Mouse (Mus musculus): ENCODE data around the gene 4933427I04Rik. TPM values are rescaled to one million over a fixed set of nuclear protein-coding genes. Genes with fewer than 3 reads are reported as not detected.

Gene 4933427I04Rik
- polyA plus RNA-seq (2014; fragmentation: Nextera tagmentation; extraction: Ambion mirVana): 0.10 TPM in 1 of 2 replicates, not detected in the other

- H3K4me3 ChIP-seq (ENCODE audit: low read depth, low read length): no peak within 1 kb of the TSS
- ATAC-seq (no peak), DNase-seq (ENCODE audit: low spot score) (no peak)
- H3K9ac ChIP-seq (ENCODE audit: low read length): no peak within 1 kb of the TSS
- H3K9me3 ChIP-seq (replicated peaks; ENCODE audit: control insufficient read depth, low read length): no peaks in the 10 kb centered on the region
- no peak within 1 kb of the TSS for H3K27ac ChIP-seq (ENCODE audit: low read depth, low read length)
- 76% methylated on average over 3 of the region's 3 CpGs for WGBS
- no peaks in the 10 kb centered on the region for H3K27me3 ChIP-seq (replicated peaks; ENCODE audit: control insufficient read depth, insufficient read depth, low read length)
- H3K4me2 ChIP-seq (ENCODE audit: low read length): no peak within 1 kb of the TSS
- no peaks in the 10 kb centered on the region for H3K4me1 ChIP-seq (ENCODE audit: control insufficient read depth, insufficient read depth, low read length)
- H3K36me3 ChIP-seq (ENCODE audit: control insufficient read depth, insufficient read depth, low read length): no peaks in the 10 kb centered on the region
Observed at GRCm38 (mm10) chr4:123859379-123859778, at the start of gene 4933427I04Rik. TSS of gene 4933427I04Rik (plus strand) at chr4:123859679.

DNA sequence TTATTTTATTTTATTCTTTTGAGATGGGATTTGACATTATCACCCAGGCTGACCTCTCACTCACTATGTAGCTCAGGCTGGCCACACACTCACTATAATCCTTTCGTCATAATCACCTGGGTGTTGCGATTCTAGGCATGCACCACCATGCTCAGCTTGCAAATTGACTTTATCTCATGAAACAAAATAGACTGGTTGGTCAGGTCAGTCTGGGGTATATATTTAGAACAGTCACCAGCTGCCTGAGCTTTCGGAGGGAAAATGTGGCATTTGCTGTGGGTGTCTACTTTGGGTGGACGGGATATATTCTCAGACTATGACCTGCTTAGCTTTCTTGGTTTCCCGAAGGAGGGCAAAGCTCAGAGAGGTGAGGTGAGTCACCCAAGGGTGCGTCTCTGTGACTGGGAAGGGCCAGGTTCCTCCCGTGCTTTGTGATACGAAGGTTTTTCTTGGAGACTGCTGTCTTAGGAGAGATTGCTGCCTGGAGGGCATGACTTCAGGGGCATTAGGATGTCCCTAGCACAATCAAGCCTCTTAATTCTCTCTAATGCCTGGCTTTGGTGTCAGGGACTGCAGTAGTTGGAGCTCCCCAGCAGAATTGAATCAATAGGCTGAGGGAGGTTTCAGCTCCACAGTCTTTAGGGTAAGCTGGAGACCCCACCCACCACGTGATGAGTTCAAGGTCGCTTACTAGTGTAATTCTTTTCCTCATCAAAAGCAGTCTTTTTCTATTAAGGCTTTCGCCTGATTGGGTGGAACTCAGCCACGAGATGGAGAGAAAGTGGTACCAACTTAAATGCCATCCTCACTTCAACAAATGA, 48.8 kb upstream of the 4933427I04Rik start:
- DNase-seq (ENCODE audit: low spot score) (no peak), ATAC-seq (no peak)
- Histone ChIP-seq H3K4me2 (ENCODE audit: low read length) (no peak overlapping the region), H3K4me1 (ENCODE audit: control insufficient read depth, insufficient read depth, low read length) (no peaks in the 10 kb centered on the region; the same call in 1 of the 2 replicates), H3K36me3 (ENCODE audit: control insufficient read depth, insufficient read depth, low read length) (no peaks in the 10 kb centered on the region), H3K27ac (ENCODE audit: low read depth, low read length) (no peak overlapping the region), H3K9me3 (replicated peaks; ENCODE audit: control insufficient read depth, low read length) (no peaks in the 10 kb centered on the region), H3K27me3 (replicated peaks; ENCODE audit: control insufficient read depth, insufficient read depth, low read length) (no peaks in the 10 kb centered on the region), H3K4me3 (ENCODE audit: low read depth, low read length) (no peak overlapping the region), H3K9ac (ENCODE audit: low read length) (no peak overlapping the region)
- 88% methylated on average over 12 of the region's 12 CpGs for WGBS

GRCm38 (mm10) chr4:123812525-123812924, 47.0 kb upstream of the 4933427I04Rik start:
- H3K9me3 ChIP-seq (replicated peaks; ENCODE audit: control insufficient read depth, low read length): no peaks in the 10 kb centered on the region
- H3K9ac ChIP-seq (ENCODE audit: low read length): no peak overlapping the region
- ATAC-seq (no peak), DNase-seq (ENCODE audit: low spot score) (no peak)
- no peaks in the 10 kb centered on the region for H3K27me3 ChIP-seq (replicated peaks; ENCODE audit: control insufficient read depth, insufficient read depth, low read length)
- no peaks in the 10 kb centered on the region; the same call in 1 of the 2 replicates for H3K4me1 ChIP-seq (ENCODE audit: control insufficient read depth, insufficient read depth, low read length)
- H3K4me3 ChIP-seq (ENCODE audit: low read depth, low read length): no peak overlapping the region
- H3K4me2 ChIP-seq (ENCODE audit: low read length): no peak overlapping the region
- H3K36me3 ChIP-seq (ENCODE audit: control insufficient read depth, insufficient read depth, low read length): no peaks in the 10 kb centered on the region
- WGBS: 77% methylated on average over 3 of the region's 3 CpGs
- H3K27ac ChIP-seq (ENCODE audit: low read depth, low read length): no peak overlapping the region

DNA sequence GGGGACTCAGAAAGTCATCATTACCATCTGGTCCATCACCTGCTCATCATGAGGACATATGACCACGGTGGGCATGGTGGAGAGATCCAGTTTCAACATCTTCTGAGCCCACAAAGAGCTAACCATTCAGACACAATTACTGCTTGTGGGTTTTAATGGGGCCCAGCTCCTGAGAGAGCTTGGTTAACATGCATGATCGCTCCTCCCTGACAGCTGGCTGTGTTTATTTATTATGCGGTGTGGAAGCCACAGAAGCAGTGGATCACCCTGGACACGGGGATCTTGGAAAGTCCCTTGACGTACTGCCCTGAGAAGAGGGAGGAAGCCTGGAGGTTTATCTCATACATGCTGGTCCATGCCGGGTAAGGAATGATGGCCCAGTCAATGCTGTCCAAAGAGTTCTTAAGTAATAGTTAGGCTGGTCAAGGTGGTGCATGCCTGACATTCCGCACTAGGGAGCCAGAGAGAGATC, 45.4 kb upstream of the 4933427I04Rik start:
- Histone ChIP-seq H3K36me3 (ENCODE audit: control insufficient read depth, insufficient read depth, low read length) (no peaks in the 10 kb centered on the region), H3K4me3 (ENCODE audit: low read depth, low read length) (no peak overlapping the region), H3K27ac (ENCODE audit: low read depth, low read length) (no peak overlapping the region), H3K27me3 (replicated peaks; ENCODE audit: control insufficient read depth, insufficient read depth, low read length) (no peaks in the 10 kb centered on the region), H3K9ac (ENCODE audit: low read length) (no peak overlapping the region), H3K4me1 (ENCODE audit: control insufficient read depth, insufficient read depth, low read length) (no peaks in the 10 kb centered on the region; the same call in 1 of the 2 replicates), H3K4me2 (ENCODE audit: low read length) (no peak overlapping the region), H3K9me3 (replicated peaks; ENCODE audit: control insufficient read depth, low read length) (no peaks in the 10 kb centered on the region)
- 58% methylated on average over 7 of the region's 7 CpGs for WGBS
- no peak for DNase-seq (ENCODE audit: low spot score)
- no peak for ATAC-seq

GRCm38 (mm10) chr4:123819093-123819610, 40.3 kb upstream of the 4933427I04Rik start:
- no peaks in the 10 kb centered on the region for H3K27me3 ChIP-seq (replicated peaks; ENCODE audit: control insufficient read depth, insufficient read depth, low read length)
- no peak for ATAC-seq
- H3K4me3 ChIP-seq (ENCODE audit: low read depth, low read length): no peak overlapping the region
- no peak overlapping the region for H3K9ac ChIP-seq (ENCODE audit: low read length)
- H3K9me3 ChIP-seq (replicated peaks; ENCODE audit: control insufficient read depth, low read length): no peaks in the 10 kb centered on the region
- H3K4me2 ChIP-seq (ENCODE audit: low read length): no peak overlapping the region
- no peaks in the 10 kb centered on the region for H3K36me3 ChIP-seq (ENCODE audit: control insufficient read depth, insufficient read depth, low read length)
- no peak overlapping the region for H3K27ac ChIP-seq (ENCODE audit: low read depth, low read length)
- H3K4me1 ChIP-seq (ENCODE audit: control insufficient read depth, insufficient read depth, low read length): no peaks in the 10 kb centered on the region; the same call in 1 of the 2 replicates
- peak; percentile 49 for DNase-seq (ENCODE audit: low spot score)
- WGBS: 33% methylated on average over 4 of the region's 4 CpGs

GRCm38 (mm10) chr4:123842126-123842525, 17.4 kb upstream of the 4933427I04Rik start:
- Histone ChIP-seq H3K36me3 (ENCODE audit: control insufficient read depth, insufficient read depth, low read length) (no peaks in the 10 kb centered on the region), H3K9me3 (replicated peaks; ENCODE audit: control insufficient read depth, low read length) (no peaks in the 10 kb centered on the region), H3K4me2 (ENCODE audit: low read length) (no peak overlapping the region), H3K9ac (ENCODE audit: low read length) (no peak overlapping the region), H3K27ac (ENCODE audit: low read depth, low read length) (no peak overlapping the region), H3K27me3 (replicated peaks; ENCODE audit: control insufficient read depth, insufficient read depth, low read length) (no peaks in the 10 kb centered on the region), H3K4me1 (ENCODE audit: control insufficient read depth, insufficient read depth, low read length) (no peaks in the 10 kb centered on the region), H3K4me3 (ENCODE audit: low read depth, low read length) (no peak overlapping the region)
- DNase-seq (ENCODE audit: low spot score) (no peak), ATAC-seq (no peak)
- WGBS: 90% methylated on average over 8 of the region's 8 CpGs

- Histone ChIP-seq H3K27me3 (replicated peaks; ENCODE audit: control insufficient read depth, insufficient read depth, low read length) (no peaks in the 10 kb centered on the region), H3K27ac (ENCODE audit: low read depth, low read length) (no peak overlapping the region)
Observed at GRCm38 (mm10) chr4:123856888-123857287, 2.6 kb upstream of the 4933427I04Rik start.

GRCm38 (mm10) chr4:123858090-123858489, 1.4 kb upstream of the 4933427I04Rik start:
- H3K9me3 ChIP-seq (replicated peaks; ENCODE audit: control insufficient read depth, low read length): no peaks in the 10 kb centered on the region
- no peak overlapping the region for H3K4me3 ChIP-seq (ENCODE audit: low read depth, low read length)
- no peak overlapping the region for H3K27ac ChIP-seq (ENCODE audit: low read depth, low read length)
- H3K4me2 ChIP-seq (ENCODE audit: low read length): no peak overlapping the region
- H3K27me3 ChIP-seq (replicated peaks; ENCODE audit: control insufficient read depth, insufficient read depth, low read length): no peaks in the 10 kb centered on the region
- no peaks in the 10 kb centered on the region for H3K36me3 ChIP-seq (ENCODE audit: control insufficient read depth, insufficient read depth, low read length)
- no peaks in the 10 kb centered on the region for H3K4me1 ChIP-seq (ENCODE audit: control insufficient read depth, insufficient read depth, low read length)
- no peak for DNase-seq (ENCODE audit: low spot score)
- no peak overlapping the region for H3K9ac ChIP-seq (ENCODE audit: low read length)
- no peak for ATAC-seq
- 86% methylated on average over 7 of the region's 7 CpGs for WGBS

More at GRCm38 (mm10) chr4:123856888-123857287, 2.6 kb upstream of the 4933427I04Rik start:
- Histone ChIP-seq H3K36me3 (ENCODE audit: control insufficient read depth, insufficient read depth, low read length) (no peaks in the 10 kb centered on the region), H3K9ac (ENCODE audit: low read length) (no peak overlapping the region), H3K4me1 (ENCODE audit: control insufficient read depth, insufficient read depth, low read length) (no peaks in the 10 kb centered on the region), H3K4me3 (ENCODE audit: low read depth, low read length) (no peak overlapping the region), H3K9me3 (replicated peaks; ENCODE audit: control insufficient read depth, low read length) (no peaks in the 10 kb centered on the region), H3K4me2 (ENCODE audit: low read length) (no peak overlapping the region)
- 58% methylated on average over 4 of the region's 4 CpGs for WGBS
- no peak for DNase-seq (ENCODE audit: low spot score)
- no peak for ATAC-seq

DNA sequence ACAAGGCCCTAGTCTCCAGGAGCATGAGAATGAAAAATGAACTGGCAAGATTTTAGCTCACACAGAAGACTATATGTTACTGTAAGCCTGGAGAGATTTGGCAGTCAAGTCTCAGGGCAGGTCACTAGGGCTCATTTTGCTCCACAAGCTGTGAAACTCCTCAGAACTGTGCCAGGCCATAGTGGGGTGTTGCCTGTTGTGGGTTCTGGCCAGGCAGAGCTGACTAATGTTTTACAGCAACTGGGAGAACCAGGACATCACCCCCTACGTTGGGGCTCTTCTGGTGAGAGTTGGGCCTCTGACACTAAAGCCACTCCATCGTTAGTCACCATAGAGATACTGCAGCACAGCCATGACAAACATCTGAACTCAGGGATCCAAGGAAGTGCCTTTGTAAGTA, 324 bp downstream of the 4933427I04Rik start:
- Histone ChIP-seq H3K9ac (ENCODE audit: low read length) (no peak overlapping the region), H3K27ac (ENCODE audit: low read depth, low read length) (no peak overlapping the region), H3K36me3 (ENCODE audit: control insufficient read depth, insufficient read depth, low read length) (no peaks in the 10 kb centered on the region), H3K4me1 (ENCODE audit: control insufficient read depth, insufficient read depth, low read length) (no peaks in the 10 kb centered on the region), H3K27me3 (replicated peaks; ENCODE audit: control insufficient read depth, insufficient read depth, low read length) (no peaks in the 10 kb centered on the region), H3K4me2 (ENCODE audit: low read length) (no peak overlapping the region), H3K9me3 (replicated peaks; ENCODE audit: control insufficient read depth, low read length) (no peaks in the 10 kb centered on the region), H3K4me3 (ENCODE audit: low read depth, low read length) (no peak overlapping the region)
- no peak for ATAC-seq
- no peak for DNase-seq (ENCODE audit: low spot score)
- WGBS: 60% methylated on average over 2 of the region's 2 CpGs
